Mouse (Mus musculus) v-Abl transformed pro-B cells (cell line): ENCODE data around the gene Tmem30c.

Source experiments
- in situ Hi-C, 2 experiments: fragments of 400-800 bp; cut with MboI; formaldehyde crosslinking; loops; one replicate each; pipeline ENCODE4 v1.15.1; 2025; ENCODE audit not compliant: unreplicated experiment in 2 of 2

Tmem30c gene

DNA sequence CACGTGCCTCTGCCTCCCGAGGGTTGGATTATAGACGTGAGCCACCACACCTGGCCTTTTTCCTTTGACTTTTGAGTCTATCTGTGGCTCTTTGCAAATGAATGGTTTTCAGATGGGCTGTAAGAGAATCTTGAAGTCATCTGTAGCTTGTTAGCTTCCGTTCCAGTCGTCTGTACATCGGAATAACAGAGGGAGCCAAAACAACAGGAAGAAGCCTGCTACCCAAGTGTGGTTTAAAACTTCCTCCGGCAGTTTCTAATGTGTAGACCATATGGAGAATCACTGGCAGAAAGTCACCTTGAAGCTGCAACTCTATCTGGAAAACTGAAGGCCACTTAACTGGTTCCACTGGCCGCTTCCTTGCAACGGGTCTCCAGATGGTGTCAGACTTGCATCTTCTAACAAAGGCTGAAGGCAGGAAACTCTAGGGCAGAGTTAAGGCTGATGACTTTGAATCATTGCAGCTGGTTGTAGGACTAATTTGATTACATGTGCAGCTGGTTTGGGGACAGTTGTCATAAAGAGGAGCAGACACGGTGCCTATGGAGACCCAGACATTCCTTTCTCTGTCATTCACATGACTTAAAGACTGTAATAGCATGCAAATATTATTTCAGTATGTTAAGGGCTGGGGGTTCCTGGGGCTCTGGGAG, 49.3 kb downstream of the Tmem30c start:
- in situ Hi-C loops: loop anchor here in 1 of 2 experiments (10.0 to 25.0 kb wide), 3 partner anchors 491 to 1444 kb away; no protein-coding TSS in a partner anchor

DNA sequence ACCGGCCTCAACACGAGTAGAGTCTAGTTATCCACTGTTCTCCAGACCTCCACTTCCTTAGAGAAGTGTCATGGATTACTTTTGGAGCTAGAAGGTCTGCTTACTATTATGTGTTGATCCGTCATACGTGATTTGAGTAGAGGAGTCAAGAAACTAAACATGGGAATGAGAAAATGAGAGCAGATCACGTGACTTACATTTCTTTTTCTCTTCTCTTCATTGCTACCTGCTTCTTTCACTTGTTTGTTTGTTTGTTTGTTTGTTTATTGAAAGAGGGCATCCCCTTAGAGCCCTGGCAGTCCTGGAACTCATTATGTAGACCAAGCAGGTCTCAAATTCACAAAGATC, 49.8 kb downstream of the Tmem30c start:
- in situ Hi-C loops: loop anchor here in 1 of 2 experiments (10.0 to 25.0 kb wide), 3 partner anchors 492 to 1444 kb away; no protein-coding TSS in a partner anchor

DNA sequence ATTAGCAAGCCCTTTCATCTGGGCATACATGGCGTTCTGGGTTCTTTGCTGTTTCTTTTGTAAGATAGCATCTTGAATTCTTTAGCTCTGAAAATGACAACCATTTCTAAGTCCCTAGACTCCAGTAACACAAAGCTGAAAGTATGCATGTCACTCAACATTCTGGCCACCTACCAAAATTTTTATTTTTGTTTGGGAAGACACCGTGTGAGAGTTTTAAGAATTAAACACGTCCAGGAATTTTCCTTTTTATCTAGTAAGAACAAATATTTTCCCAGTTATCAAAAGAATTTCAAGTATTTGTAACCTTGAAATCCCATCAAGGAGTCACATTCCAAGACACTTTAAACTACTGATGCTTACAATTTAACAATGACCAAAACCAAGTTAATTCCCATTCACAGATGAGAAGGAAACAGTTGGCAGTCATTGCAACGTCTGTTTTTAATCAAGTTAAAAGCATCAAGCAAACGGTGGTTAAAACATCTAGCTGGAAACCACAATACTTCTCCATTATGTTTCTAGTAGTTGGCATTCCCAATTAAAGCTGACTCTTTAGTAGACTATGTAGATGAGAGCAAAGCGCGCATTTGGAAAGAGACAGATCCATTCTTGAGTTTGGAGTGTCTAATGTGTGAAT, 56.7 kb downstream of the Tmem30c start:
- in situ Hi-C loops: loop anchor here in 1 of 2 experiments (25.0 kb wide), 2 partner anchors 1251 to 1451 kb away; no protein-coding TSS in a partner anchor

DNA sequence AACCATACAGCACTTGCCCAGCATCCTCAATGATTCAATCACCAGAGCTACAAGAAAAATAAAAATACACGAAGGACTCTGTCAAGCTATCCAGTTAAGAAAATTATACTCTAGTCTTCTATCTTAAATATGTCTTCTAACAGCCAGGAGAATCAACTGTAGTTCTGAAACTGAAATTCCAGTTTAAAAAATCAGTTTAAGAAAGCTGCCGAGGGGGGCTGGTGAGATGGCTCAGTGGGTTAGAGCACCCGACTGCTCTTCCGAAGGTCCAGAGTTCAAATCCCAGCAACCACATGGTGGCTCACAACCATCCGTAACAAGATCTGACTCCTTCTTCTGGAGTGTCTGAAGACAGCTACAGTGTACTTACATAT, 60.7 kb downstream of the Tmem30c start:
- in situ Hi-C loops: loop anchor here in 1 of 2 experiments (25.0 kb wide), 2 partner anchors 1255 to 1455 kb away; no protein-coding TSS in a partner anchor

DNA sequence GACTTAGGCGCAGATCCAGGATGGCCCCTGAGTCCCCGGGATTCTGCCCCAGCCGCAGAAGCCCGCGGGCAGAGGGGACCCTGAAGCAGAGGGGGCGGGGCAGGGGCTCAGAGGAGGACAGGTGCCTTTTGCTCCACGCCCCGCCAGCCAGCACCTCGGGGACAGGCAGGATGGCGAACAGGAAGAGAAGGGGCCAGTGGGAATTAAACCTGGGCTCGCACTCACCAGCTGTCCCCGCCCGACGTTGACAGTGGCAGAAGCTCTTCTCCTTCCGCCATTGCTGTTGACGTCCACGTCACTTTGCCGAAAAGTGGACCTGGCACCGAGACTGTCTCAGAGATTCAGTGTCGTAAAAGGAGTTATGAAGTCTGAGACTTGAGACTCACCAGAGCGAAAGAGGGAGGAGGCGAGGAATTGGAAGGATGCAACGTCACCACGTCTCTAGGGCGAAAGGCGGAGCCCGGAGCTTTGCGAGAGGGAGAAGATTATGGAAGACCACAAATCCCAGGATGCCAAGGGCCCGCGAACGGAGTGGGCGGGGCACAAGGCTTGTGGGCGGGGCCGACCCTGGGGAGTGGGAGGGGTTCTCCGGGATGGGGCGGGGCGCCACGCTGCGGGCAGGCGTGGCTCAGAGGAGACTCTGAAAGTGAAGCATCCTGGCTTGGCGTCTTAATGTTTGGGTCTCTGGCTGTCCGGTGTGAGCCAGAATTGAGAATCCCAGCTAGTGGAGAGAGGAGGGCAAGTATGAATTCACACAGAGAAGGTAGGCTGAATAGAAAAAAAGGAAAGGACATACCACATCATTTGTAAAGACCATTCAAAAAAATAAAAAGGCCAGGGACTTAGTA, 61.4 kb downstream of the Tmem30c start, which contains the start of gene Tbc1d23:
Gene Tbc1d23 (minus strand): TSS at position 416 of the 848 bp plus-strand sequence.
- in situ Hi-C loops: loop anchor here in 1 of 2 experiments (25.0 kb wide), 2 partner anchors 1256 to 1456 kb away; no protein-coding TSS in a partner anchor

DNA sequence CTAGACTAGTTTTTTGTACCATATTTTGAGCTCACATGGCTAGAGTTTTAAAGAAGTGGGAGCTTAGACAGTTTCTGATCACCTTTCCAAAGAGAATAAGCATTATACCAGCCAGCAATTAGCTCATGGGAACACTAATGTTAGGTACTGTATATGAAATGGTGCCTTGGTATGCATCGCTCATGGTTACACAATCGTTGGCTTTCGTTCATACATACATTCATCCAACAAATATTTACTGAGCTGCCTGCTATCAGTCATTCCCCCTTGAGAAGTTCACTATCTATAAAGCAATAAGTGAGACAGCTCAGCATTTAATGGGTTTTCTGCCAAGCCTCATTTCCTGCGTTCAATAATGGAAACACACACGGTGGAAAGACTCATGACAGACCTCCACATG, 66.2 kb downstream of the Tmem30c start:
- in situ Hi-C loops: loop anchor here (5.0 to 25.0 kb wide), 3 partner anchors 39 to 1461 kb away; no protein-coding TSS in a partner anchor

DNA sequence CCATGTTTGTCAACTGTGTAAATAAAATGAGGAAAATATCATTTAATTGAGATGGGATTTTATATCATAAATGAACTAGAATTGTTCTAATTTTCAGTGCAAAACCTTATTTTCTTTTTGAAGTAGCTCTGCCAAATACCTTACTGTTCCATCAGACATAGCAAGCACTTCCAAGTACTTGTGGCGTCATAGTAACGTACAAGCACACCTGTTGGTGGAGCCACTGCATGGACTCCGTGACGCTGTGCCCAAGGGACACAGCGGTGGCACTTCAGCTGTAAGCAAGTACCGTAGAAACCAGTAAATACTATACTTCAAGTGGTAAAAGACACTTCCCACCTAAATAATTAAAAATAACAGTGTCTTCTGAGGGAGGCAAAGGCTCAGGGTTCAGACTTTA, 72.3 kb downstream of the Tmem30c start:
- in situ Hi-C loops: no loop called here
